8 mouse cellular contexts compared by ENCODE assay signal in genomic region chr6:82997511-82998102, GRCm38 (mm10). TPM values are rescaled to one million over a fixed set of nuclear protein-coding genes. Genes with fewer than 3 reads are reported as not detected.
DNase-seq lines count a peak whose midpoint lies in the region; ATAC-seq and TF ChIP-seq lines count a peak whose summit lies in the region.

No protein-coding gene starts in this region.

- dilution Hi-C loops in CH12.LX (cut with MboI; ENCODE audit: extremely low pct_ligation_motif_present, extremely low pct_unique_long_range_greater_than_20kb, low sequenced_read_pairs) = no loop called here

- H3K27ac ChIP-seq in CH12.LX (ENCODE audit: insufficient read depth, low read depth) = peak overlapping the region; percentile 91
- H3K27ac ChIP-seq in embryonic facial prominence, embryonic 12.5 days = 0 out of 2 replicates have a peak overlapping the region, but pooled peaks have one; percentile 17
- peak overlapping the region; percentile 19 for H3K27ac ChIP-seq in intestine, embryonic 15.5 days
- peak overlapping the region; percentile 92 for H3K27ac ChIP-seq in liver, embryonic 15.5 days (replicated peaks)
- H3K27ac ChIP-seq in neural tube, embryonic 15.5 days (replicated peaks) = no peak overlapping the region

- H3K79me2 ChIP-seq in CH12.LX (replicated peaks; ENCODE audit: control insufficient read depth, extremely low read depth, insufficient read depth, poor library complexity, severe bottlenecking) = no peaks in the 10 kb centered on the region

- H3K4me1 ChIP-seq in CH12.LX (ENCODE audit: control insufficient read depth in 1 of 2, insufficient read depth in 2 of 2) = peaks cover 24 to 42% of the 10 kb centered on the region in 2 experiments
- H3K4me1 ChIP-seq in embryonic facial prominence, embryonic 12.5 days = no peaks in the 10 kb centered on the region
- no peaks in the 10 kb centered on the region for H3K4me1 ChIP-seq in intestine, embryonic 15.5 days (replicated peaks)
- peaks cover 28% of the 10 kb centered on the region for H3K4me1 ChIP-seq in liver, embryonic 15.5 days (replicated peaks)
- peaks cover 18% of the 10 kb centered on the region for H3K4me1 ChIP-seq in neural tube, embryonic 15.5 days

- in situ Hi-C loops in CH12.LX (cut with MboI; ENCODE audit: low pct_ligation_motif_present, low pct_unique_long_range_greater_than_20kb, low sequenced_read_pairs) = loop anchor here (5.0 to 25.0 kb wide), 2 partner anchors 105 to 290 kb away; partner anchors contain the start of genes Ccdc142 and Gm42688

- H3K4me3 ChIP-seq in CH12.LX (replicated peaks in 1 of 3; ENCODE audit: low read depth in 2 of 3, low read length in 2 of 3, poor library complexity in 1 of 3) = peak overlapping the region in 1 of 3 experiments; percentile 36
- H3K4me3 ChIP-seq in embryonic facial prominence, embryonic 12.5 days = 0 out of 2 replicates have a peak overlapping the region, but pooled peaks have one; percentile 7
- no peak overlapping the region for H3K4me3 ChIP-seq in intestine, embryonic 15.5 days (replicated peaks)
- no peak overlapping the region for H3K4me3 ChIP-seq in liver, embryonic 15.5 days (replicated peaks)
- no peak overlapping the region for H3K4me3 ChIP-seq in neural tube, embryonic 15.5 days (replicated peaks)

- peak overlapping the region; percentile 12; the same call in 1 of the 2 replicates for H3K4me2 ChIP-seq in CH12.LX (ENCODE audit: insufficient read depth, low read depth, poor library complexity, severe bottlenecking)
- peak overlapping the region; percentile 33; the same call in 1 of the 2 replicates for H3K4me2 ChIP-seq in embryonic facial prominence, embryonic 12.5 days (replicated peaks)
- no peak overlapping the region for H3K4me2 ChIP-seq in intestine, embryonic 15.5 days (replicated peaks)
- H3K4me2 ChIP-seq in liver, embryonic 15.5 days = peak overlapping the region; percentile 61
- H3K4me2 ChIP-seq in neural tube, embryonic 15.5 days = no peak overlapping the region

- peak overlapping the region; percentile 63 for H3K9ac ChIP-seq in CH12.LX (ENCODE audit: insufficient read depth, low read depth)
- H3K9ac ChIP-seq in embryonic facial prominence, embryonic 12.5 days = no peak overlapping the region
- H3K9ac ChIP-seq in intestine, embryonic 15.5 days = no peak overlapping the region
- peak overlapping the region; percentile 34 for H3K9ac ChIP-seq in liver, embryonic 15.5 days
- no peak overlapping the region for H3K9ac ChIP-seq in neural tube, embryonic 15.5 days (replicated peaks)

- TF ChIP-seq RAD21 in CH12.LX (IDR thresholded peaks at IDR 0.05; ENCODE audit: low read depth, low read length) = no peak

- WGBS in embryonic facial prominence, embryonic 12.5 days = 50% methylated on average over 7 of the region's 7 CpGs
- WGBS in intestine, embryonic 15.5 days = 40% methylated on average over 7 of the region's 7 CpGs
- WGBS in liver, embryonic 15.5 days (ENCODE audit: insufficient replicate concordance) = 20% methylated on average over 7 of the region's 7 CpGs
- WGBS in neural tube, embryonic 15.5 days = 49% methylated on average over 7 of the region's 7 CpGs

- TF ChIP-seq POLR2A in CH12.LX (IDR thresholded peaks at IDR 0.05; ENCODE audit: low read depth, low read length) = no peak

- TF ChIP-seq EP300 in CH12.LX (IDR thresholded peaks at IDR 0.05; ENCODE audit: low read length) = no peak

- peak; percentile 21; the same call in 1 of the 2 replicates for ATAC-seq in frontal cortex, adult (ENCODE audit: low TSS enrichment)
- ATAC-seq in embryonic facial prominence, embryonic 12.5 days (ENCODE audit: insufficient number of reproducible peaks, insufficient read depth, low FRiP score, low TSS enrichment) = no peak; the same call in 1 of the 2 replicates
- ATAC-seq in intestine, embryonic 15.5 days = peak; percentile 45
- ATAC-seq in liver, embryonic 15.5 days (ENCODE audit: insufficient read depth) = no peak; the same call in 1 of the 2 replicates
- no peak for ATAC-seq in neural tube, embryonic 15.5 days (ENCODE audit: low FRiP score)

- H3K9me3 ChIP-seq in CH12.LX (replicated peaks; ENCODE audit: low read length) = peaks cover 5% of the 10 kb centered on the region
- no peaks in the 10 kb centered on the region for H3K9me3 ChIP-seq in embryonic facial prominence, embryonic 12.5 days
- no peaks in the 10 kb centered on the region for H3K9me3 ChIP-seq in intestine, embryonic 15.5 days
- no peaks in the 10 kb centered on the region for H3K9me3 ChIP-seq in liver, embryonic 15.5 days (replicated peaks)
- no peaks in the 10 kb centered on the region for H3K9me3 ChIP-seq in neural tube, embryonic 15.5 days (replicated peaks)

- no peak for TF ChIP-seq CTCF in CH12.LX (conservative IDR thresholded peaks at IDR 0.05 in 1 of 2, IDR thresholded peaks at IDR 0.05 in 1 of 2; ENCODE audit: low read depth in 2 of 2, low read length in 2 of 2)

- H3K27me3 ChIP-seq in CH12.LX (replicated peaks) = no peaks in the 10 kb centered on the region
- H3K27me3 ChIP-seq in embryonic facial prominence, embryonic 12.5 days = peaks cover 4% of the 10 kb centered on the region; the same call in 1 of the 2 replicates
- H3K27me3 ChIP-seq in intestine, embryonic 15.5 days (replicated peaks) = no peaks in the 10 kb centered on the region
- no peaks in the 10 kb centered on the region for H3K27me3 ChIP-seq in liver, embryonic 15.5 days
- H3K27me3 ChIP-seq in neural tube, embryonic 15.5 days (replicated peaks) = peaks cover 7% of the 10 kb centered on the region; the same call in 1 of the 2 replicates

- peaks cover 0 to 2% of the 10 kb centered on the region in 2 experiments for H3K36me3 ChIP-seq in CH12.LX (replicated peaks in 1 of 2; ENCODE audit: control insufficient read depth in 1 of 2, insufficient read depth in 1 of 2, low read length in 1 of 2)
- no peaks in the 10 kb centered on the region for H3K36me3 ChIP-seq in embryonic facial prominence, embryonic 12.5 days
- no peaks in the 10 kb centered on the region for H3K36me3 ChIP-seq in intestine, embryonic 15.5 days
- H3K36me3 ChIP-seq in liver, embryonic 15.5 days (replicated peaks) = no peaks in the 10 kb centered on the region
- no peaks in the 10 kb centered on the region for H3K36me3 ChIP-seq in neural tube, embryonic 15.5 days

- DNase-seq in frontal cortex, postnatal 25 days (ENCODE audit: low spot score in 2 of 2) = no peak
- no peak for DNase-seq in CH12.LX (ENCODE audit: extremely low read depth)
- no peak for DNase-seq in yolk sac, embryonic 10.5 days (ENCODE audit: low spot score)

TF ChIP-seq in CH12.LX, 34 proteins besides CTCF, POLR2A, EP300 and RAD21 (continues in another document):
- TF ChIP-seq USF1 (IDR thresholded peaks at IDR 0.05; ENCODE audit: low read depth, low read length) = no peak
- no peak for TF ChIP-seq SIN3A (IDR thresholded peaks at IDR 0.05; ENCODE audit: low read length)
- TF ChIP-seq JUND (conservative IDR thresholded peaks at IDR 0.05; ENCODE audit: low read depth, low read length) = no peak

RNA-seq across cellular contexts. Expression of gene Dok1, which starts 35.7 kb away (rescaled TPM):
- 33.2 and 34.7 TPM in 2 replicates for total RNA-seq in CH12.LX (2012; rRNA removed)
- total RNA-seq in CH12.LX (2014; rRNA removed) = 21.3 and 21.4 TPM in 2 replicates
- polyA plus RNA-seq in CH12.LX (2012; ENCODE audit: insufficient read length, low read depth) = 23.8 and 24.6 TPM in 2 replicates
- polyA plus RNA-seq in embryonic facial prominence, embryonic 12.5 days (2016; fragmentation: Nextera tagmentation; extraction: Ambion mirVana) = 11.0 and 11.8 TPM in 2 replicates
- polyA plus RNA-seq in intestine, embryonic 15.5 days (2015; fragmentation: Nextera tagmentation; extraction: Ambion mirVana) = 9.7 and 9.8 TPM in 2 replicates
- polyA plus RNA-seq in liver, embryonic 15.5 days (2015; fragmentation: Nextera tagmentation; extraction: Ambion mirVana) = 19.9 and 21.1 TPM in 2 replicates
- 2.4 and 6.8 TPM in 2 replicates for polyA plus RNA-seq in neural tube, embryonic 15.5 days (2015; fragmentation: Nextera tagmentation; extraction: Ambion mirVana)

RNA-seq across cellular contexts. Expression of gene Loxl3, which starts 36.4 kb away (rescaled TPM):
- 0.93 and 1.0 TPM in 2 replicates for total RNA-seq in CH12.LX (2012; rRNA removed)
- total RNA-seq in CH12.LX (2014; rRNA removed) = 0.05 TPM in 1 of 2 replicates, not detected in the other
- polyA plus RNA-seq in CH12.LX (2012; ENCODE audit: insufficient read length, low read depth) = 0.74 and 1.0 TPM in 2 replicates
- polyA plus RNA-seq in embryonic facial prominence, embryonic 12.5 days (2016; fragmentation: Nextera tagmentation; extraction: Ambion mirVana) = 17.9 and 21.9 TPM in 2 replicates
- 12.7 and 14.2 TPM in 2 replicates for polyA plus RNA-seq in intestine, embryonic 15.5 days (2015; fragmentation: Nextera tagmentation; extraction: Ambion mirVana)
- 1.7 and 2.1 TPM in 2 replicates for polyA plus RNA-seq in liver, embryonic 15.5 days (2015; fragmentation: Nextera tagmentation; extraction: Ambion mirVana)
- 7.6 and 8.6 TPM in 2 replicates for polyA plus RNA-seq in neural tube, embryonic 15.5 days (2015; fragmentation: Nextera tagmentation; extraction: Ambion mirVana)

RNA-seq across cellular contexts. Expression of gene M1ap, which starts 50.9 kb away (rescaled TPM):
- 3.0 and 6.4 TPM in 2 replicates for total RNA-seq in CH12.LX (2012; rRNA removed)
- 1.8 and 2.4 TPM in 2 replicates for total RNA-seq in CH12.LX (2014; rRNA removed)
- 3.9 and 4.7 TPM in 2 replicates for polyA plus RNA-seq in CH12.LX (2012; ENCODE audit: insufficient read length, low read depth)
- polyA plus RNA-seq in embryonic facial prominence, embryonic 12.5 days (2016; fragmentation: Nextera tagmentation; extraction: Ambion mirVana) = 0.31 TPM in 2 replicates
- 0.26 and 0.78 TPM in 2 replicates for polyA plus RNA-seq in intestine, embryonic 15.5 days (2015; fragmentation: Nextera tagmentation; extraction: Ambion mirVana)
- 11.0 and 12.3 TPM in 2 replicates for polyA plus RNA-seq in liver, embryonic 15.5 days (2015; fragmentation: Nextera tagmentation; extraction: Ambion mirVana)
- 0.20 TPM in 1 of 2 replicates, not detected in the other for polyA plus RNA-seq in neural tube, embryonic 15.5 days (2015; fragmentation: Nextera tagmentation; extraction: Ambion mirVana)

RNA-seq across cellular contexts. Expression of gene Aup1, which starts 56.7 kb away (rescaled TPM):
- 235 and 240 TPM in 2 replicates for total RNA-seq in CH12.LX (2012; rRNA removed)
- 108 and 119 TPM in 2 replicates for total RNA-seq in CH12.LX (2014; rRNA removed)
- polyA plus RNA-seq in CH12.LX (2012; ENCODE audit: insufficient read length, low read depth) = 284 and 324 TPM in 2 replicates
- polyA plus RNA-seq in embryonic facial prominence, embryonic 12.5 days (2016; fragmentation: Nextera tagmentation; extraction: Ambion mirVana) = 154 and 167 TPM in 2 replicates
- polyA plus RNA-seq in intestine, embryonic 15.5 days (2015; fragmentation: Nextera tagmentation; extraction: Ambion mirVana) = 212 and 228 TPM in 2 replicates
- polyA plus RNA-seq in liver, embryonic 15.5 days (2015; fragmentation: Nextera tagmentation; extraction: Ambion mirVana) = 189 and 201 TPM in 2 replicates
- 182 and 185 TPM in 2 replicates for polyA plus RNA-seq in neural tube, embryonic 15.5 days (2015; fragmentation: Nextera tagmentation; extraction: Ambion mirVana)

RNA-seq across cellular contexts. Expression of gene Htra2, which starts 57.5 kb away (rescaled TPM):
- total RNA-seq in CH12.LX (2012; rRNA removed) = 113 and 128 TPM in 2 replicates
- 131 and 137 TPM in 2 replicates for total RNA-seq in CH12.LX (2014; rRNA removed)
- polyA plus RNA-seq in CH12.LX (2012; ENCODE audit: insufficient read length, low read depth) = 154 and 185 TPM in 2 replicates
- polyA plus RNA-seq in embryonic facial prominence, embryonic 12.5 days (2016; fragmentation: Nextera tagmentation; extraction: Ambion mirVana) = 74.1 and 77.8 TPM in 2 replicates
- polyA plus RNA-seq in intestine, embryonic 15.5 days (2015; fragmentation: Nextera tagmentation; extraction: Ambion mirVana) = 72.2 and 86.5 TPM in 2 replicates
- 87.9 and 93.6 TPM in 2 replicates for polyA plus RNA-seq in liver, embryonic 15.5 days (2015; fragmentation: Nextera tagmentation; extraction: Ambion mirVana)
- 80.8 and 83.1 TPM in 2 replicates for polyA plus RNA-seq in neural tube, embryonic 15.5 days (2015; fragmentation: Nextera tagmentation; extraction: Ambion mirVana)

Comparison
In these comparisons a context has a peak if more than half of its experiments do, and no peak if none do; other contexts are left out.
1. ATAC-seq: peak in frontal cortex, adult (single experiment) and intestine, embryonic 15.5 days (single experiment); none in embryonic facial prominence, embryonic 12.5 days (single experiment), liver, embryonic 15.5 days (single experiment) and neural tube, embryonic 15.5 days (single experiment).
2. H3K4me2 ChIP-seq: peak in CH12.LX (single experiment), embryonic facial prominence, embryonic 12.5 days (single experiment) and liver, embryonic 15.5 days (single experiment); none in intestine, embryonic 15.5 days (single experiment) and neural tube, embryonic 15.5 days (single experiment).
3. H3K9ac ChIP-seq: peak in CH12.LX (single experiment) and liver, embryonic 15.5 days (single experiment); none in embryonic facial prominence, embryonic 12.5 days (single experiment), intestine, embryonic 15.5 days (single experiment) and neural tube, embryonic 15.5 days (single experiment).